Mouse (Mus musculus): ENCODE results near the gene Npepl1. TPM values are rescaled to one million over a fixed set of nuclear protein-coding genes. Genes with fewer than 3 reads are reported as not detected.

Gene Npepl1
- polyA plus RNA-seq, 1 experiment from 2014 or later = 52.3 TPM

GRCm38 (mm10) chr2:174095086-174095485, 15.1 kb upstream of the Npepl1 start:
- H3K27me3 ChIP-seq (ENCODE audit: control insufficient read depth, insufficient read depth, low read length) = no peaks in the 10 kb centered on the region
- WGBS = 96% methylated on average over 3 of the region's 3 CpGs
- H3K9me3 ChIP-seq (replicated peaks; ENCODE audit: control insufficient read depth, low read length) = no peaks in the 10 kb centered on the region
- no peak overlapping the region for H3K4me3 ChIP-seq (ENCODE audit: low read length)
- peaks cover 33% of the 10 kb centered on the region for H3K36me3 ChIP-seq (ENCODE audit: control insufficient read depth, insufficient read depth)
- no peak overlapping the region for H3K27ac ChIP-seq (ENCODE audit: low read length)
- no peak overlapping the region for H3K9ac ChIP-seq (ENCODE audit: low read length)
- H3K4me1 ChIP-seq (ENCODE audit: control insufficient read depth, insufficient read depth, low read length) = no peaks in the 10 kb centered on the region
- ATAC-seq (replicated peaks; ENCODE audit: extremely low read depth, insufficient read depth, low FRiP score) = no peak
- no peak overlapping the region for H3K4me2 ChIP-seq (ENCODE audit: low read depth, low read length)

DNA sequence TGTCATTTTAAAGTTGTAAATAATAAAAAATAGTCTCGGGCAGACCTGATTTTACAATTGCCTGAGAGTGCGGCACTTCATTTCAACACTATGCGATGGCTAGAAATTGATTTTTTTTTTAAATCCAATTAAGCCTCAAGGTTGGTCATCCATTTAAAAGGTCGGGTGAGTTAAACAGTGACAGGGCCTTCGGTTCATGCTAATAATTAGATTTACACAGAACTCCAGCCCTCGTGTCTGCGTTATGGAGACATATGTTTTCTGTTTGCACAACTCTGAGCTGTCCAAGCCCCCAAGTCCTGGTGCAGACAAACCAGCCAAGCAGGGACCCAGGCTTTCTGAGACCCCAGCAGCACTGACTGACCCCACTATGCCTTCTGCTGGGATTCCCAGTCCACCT, 7.8 kb upstream of the Npepl1 start:
- Histone ChIP-seq H3K9me3 (replicated peaks; ENCODE audit: control insufficient read depth, low read length) (no peaks in the 10 kb centered on the region), H3K36me3 (ENCODE audit: control insufficient read depth, insufficient read depth) (peaks cover 6% of the 10 kb centered on the region; the same call in 1 of the 2 replicates), H3K27me3 (ENCODE audit: control insufficient read depth, insufficient read depth, low read length) (no peaks in the 10 kb centered on the region), H3K4me2 (ENCODE audit: low read depth, low read length) (no peak overlapping the region), H3K27ac (ENCODE audit: low read length) (no peak overlapping the region), H3K4me3 (ENCODE audit: low read length) (no peak overlapping the region), H3K4me1 (ENCODE audit: control insufficient read depth, insufficient read depth, low read length) (no peaks in the 10 kb centered on the region), H3K9ac (ENCODE audit: low read length) (no peak overlapping the region)
- ATAC-seq (replicated peaks; ENCODE audit: extremely low read depth, insufficient read depth, low FRiP score) = no peak
- WGBS = 86% methylated on average over 7 of the region's 7 CpGs

DNA sequence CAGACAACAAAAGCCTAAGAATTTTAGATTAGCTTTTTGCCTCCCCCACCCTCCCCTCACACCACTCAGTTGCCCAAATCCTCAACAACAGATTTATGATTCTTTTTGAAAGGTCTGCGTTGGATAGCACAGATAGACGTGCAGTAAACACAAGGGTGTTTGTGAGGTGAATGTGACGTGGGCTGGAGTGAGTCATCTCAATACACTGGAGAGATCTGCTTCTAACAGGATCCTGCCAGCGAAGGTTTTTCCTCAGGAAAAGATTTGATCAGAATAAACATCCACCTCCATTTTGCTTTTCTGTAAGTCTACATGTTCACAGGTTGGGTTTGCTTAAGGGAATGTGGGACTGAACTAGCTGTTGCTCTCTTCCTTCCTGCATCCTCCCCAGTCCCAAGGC, 6.6 kb upstream of the Npepl1 start:
- H3K4me1 ChIP-seq (ENCODE audit: control insufficient read depth, insufficient read depth, low read length) = no peaks in the 10 kb centered on the region
- no peak overlapping the region for H3K4me2 ChIP-seq (ENCODE audit: low read depth, low read length)
- no peak overlapping the region for H3K9ac ChIP-seq (ENCODE audit: low read length)
- no peak overlapping the region for H3K4me3 ChIP-seq (ENCODE audit: low read length)
- H3K9me3 ChIP-seq (replicated peaks; ENCODE audit: control insufficient read depth, low read length) = no peaks in the 10 kb centered on the region
- H3K36me3 ChIP-seq (ENCODE audit: control insufficient read depth, insufficient read depth) = peaks cover 4% of the 10 kb centered on the region; the same call in 1 of the 2 replicates
- no peak overlapping the region for H3K27ac ChIP-seq (ENCODE audit: low read length)
- ATAC-seq (replicated peaks; ENCODE audit: extremely low read depth, insufficient read depth, low FRiP score) = no peak
- WGBS = 70% methylated on average over 4 of the region's 4 CpGs
- no peaks in the 10 kb centered on the region for H3K27me3 ChIP-seq (ENCODE audit: control insufficient read depth, insufficient read depth, low read length)

GRCm38 (mm10) chr2:174107375-174107774, 2.8 kb upstream of the Npepl1 start:
- Histone ChIP-seq H3K4me3 (ENCODE audit: low read length) (no peak overlapping the region), H3K36me3 (ENCODE audit: control insufficient read depth, insufficient read depth) (no peaks in the 10 kb centered on the region), H3K4me2 (ENCODE audit: low read depth, low read length) (no peak overlapping the region), H3K9me3 (replicated peaks; ENCODE audit: control insufficient read depth, low read length) (no peaks in the 10 kb centered on the region), H3K27me3 (ENCODE audit: control insufficient read depth, insufficient read depth, low read length) (no peaks in the 10 kb centered on the region), H3K9ac (ENCODE audit: low read length) (no peak overlapping the region), H3K4me1 (ENCODE audit: control insufficient read depth, insufficient read depth, low read length) (peaks cover 6% of the 10 kb centered on the region), H3K27ac (ENCODE audit: low read length) (no peak overlapping the region)
- WGBS = 82% methylated on average over 3 of the region's 3 CpGs
- ATAC-seq (replicated peaks; ENCODE audit: extremely low read depth, insufficient read depth, low FRiP score) = no peak

DNA sequence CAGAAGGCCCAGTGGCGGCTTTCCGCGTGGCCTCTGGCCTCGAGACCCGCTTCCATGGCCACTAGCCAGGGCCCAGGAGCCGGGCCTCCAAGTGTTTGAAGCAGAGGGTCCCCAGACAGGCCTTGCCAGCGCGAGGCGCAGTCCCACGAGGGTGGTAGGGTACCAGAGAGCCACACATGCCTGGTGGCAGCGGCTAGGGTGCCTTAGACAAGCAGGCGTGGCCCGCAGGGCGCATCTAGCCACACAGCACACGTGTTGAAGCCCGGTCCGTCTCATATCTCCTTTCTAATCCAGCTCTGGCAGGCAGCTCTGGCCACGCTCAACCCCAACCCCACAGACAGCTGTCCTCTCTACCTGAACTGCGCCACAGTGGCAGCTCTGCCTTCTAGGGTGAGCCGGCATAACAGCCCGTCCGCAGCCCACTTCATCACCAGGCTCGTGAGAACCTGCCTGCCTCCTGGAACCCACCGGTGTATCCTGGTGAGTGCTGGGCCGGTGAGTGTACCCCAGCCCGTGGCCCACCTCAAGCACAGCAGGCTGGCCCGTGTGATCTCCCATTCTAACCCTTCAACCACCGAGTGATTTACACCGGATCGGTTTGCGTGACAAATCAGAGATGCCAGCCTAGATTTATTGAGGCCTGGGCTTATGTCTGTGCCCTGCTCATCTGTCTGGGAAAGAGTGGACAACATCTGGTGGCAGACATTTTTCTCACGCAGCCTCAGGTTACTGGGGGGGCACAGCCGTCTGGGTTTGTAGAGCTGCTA, 817 bp downstream of the Npepl1 start:
- H3K27ac ChIP-seq (ENCODE audit: low read length) = peak overlapping the region; percentile 25
- ATAC-seq (replicated peaks; ENCODE audit: extremely low read depth, insufficient read depth, low FRiP score) = peak; percentile 16
- H3K9ac ChIP-seq (ENCODE audit: low read length) = peak overlapping the region; percentile 92
- no peaks in the 10 kb centered on the region for H3K27me3 ChIP-seq (ENCODE audit: control insufficient read depth, insufficient read depth, low read length)
- no peaks in the 10 kb centered on the region for H3K9me3 ChIP-seq (replicated peaks; ENCODE audit: control insufficient read depth, low read length)
- H3K4me2 ChIP-seq (ENCODE audit: low read depth, low read length) = peak overlapping the region; percentile 70
- H3K4me3 ChIP-seq (ENCODE audit: low read length) = peak overlapping the region; percentile 74
- H3K36me3 ChIP-seq (ENCODE audit: control insufficient read depth, insufficient read depth) = peaks cover 17% of the 10 kb centered on the region
- H3K4me1 ChIP-seq (ENCODE audit: control insufficient read depth, insufficient read depth, low read length) = peaks cover 6% of the 10 kb centered on the region
- WGBS = 43% methylated on average over 33 of the region's 33 CpGs

GRCm38 (mm10) chr2:174112931-174113330, 2.8 kb downstream of the Npepl1 start:
- Histone ChIP-seq H3K4me3 (ENCODE audit: low read length) (no peak overlapping the region), H3K4me2 (ENCODE audit: low read depth, low read length) (no peak overlapping the region), H3K27ac (ENCODE audit: low read length) (no peak overlapping the region), H3K36me3 (ENCODE audit: control insufficient read depth, insufficient read depth) (peaks cover 18% of the 10 kb centered on the region), H3K9me3 (replicated peaks; ENCODE audit: control insufficient read depth, low read length) (no peaks in the 10 kb centered on the region), H3K4me1 (ENCODE audit: control insufficient read depth, insufficient read depth, low read length) (peaks cover 11% of the 10 kb centered on the region), H3K9ac (ENCODE audit: low read length) (no peak overlapping the region), H3K27me3 (ENCODE audit: control insufficient read depth, insufficient read depth, low read length) (no peaks in the 10 kb centered on the region)
- 51% methylated on average over 18 of the region's 18 CpGs for WGBS
- ATAC-seq (replicated peaks; ENCODE audit: extremely low read depth, insufficient read depth, low FRiP score) = no peak

DNA sequence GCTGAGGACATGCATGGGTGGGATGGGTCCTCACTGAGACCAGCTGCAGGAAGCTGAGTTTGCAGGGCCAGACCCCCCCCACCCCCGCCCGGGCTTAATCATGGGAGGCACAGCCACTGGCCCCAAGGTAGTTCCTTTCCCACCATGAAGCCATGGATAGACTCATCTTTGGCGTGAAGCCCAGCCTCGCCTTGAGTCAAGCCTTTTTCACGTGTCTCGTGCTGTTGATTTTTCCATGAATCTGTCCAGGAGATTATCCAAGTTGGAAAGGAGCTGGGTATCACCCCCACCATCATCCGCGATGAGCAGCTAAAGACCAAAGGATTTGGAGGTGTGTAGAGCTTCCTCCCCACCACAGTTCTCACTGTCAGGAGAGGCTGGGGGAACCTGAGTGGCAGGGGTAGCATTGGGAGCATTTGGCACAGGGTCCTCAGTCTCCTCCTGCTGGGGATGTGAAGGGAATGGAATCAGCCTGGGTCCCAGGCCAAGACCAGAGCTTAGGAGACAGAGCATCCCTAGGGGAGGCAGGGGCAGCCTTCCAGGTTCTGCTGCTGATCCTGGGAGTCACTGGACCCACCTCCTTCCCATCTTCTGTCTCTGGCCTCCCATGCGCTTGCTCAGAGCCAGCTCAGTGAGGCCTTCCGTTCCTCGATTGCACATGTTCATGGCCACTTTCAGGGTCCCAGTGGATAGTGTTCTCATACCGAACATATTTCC, 4.2 kb downstream of the Npepl1 start:
- Histone ChIP-seq H3K9ac (ENCODE audit: low read length) (no peak overlapping the region), H3K27me3 (ENCODE audit: control insufficient read depth, insufficient read depth, low read length) (no peaks in the 10 kb centered on the region), H3K4me3 (ENCODE audit: low read length) (no peak overlapping the region), H3K4me1 (ENCODE audit: control insufficient read depth, insufficient read depth, low read length) (peaks cover 11% of the 10 kb centered on the region), H3K36me3 (ENCODE audit: control insufficient read depth, insufficient read depth) (peaks cover 27% of the 10 kb centered on the region), H3K27ac (ENCODE audit: low read length) (no peak overlapping the region), H3K4me2 (ENCODE audit: low read depth, low read length) (no peak overlapping the region), H3K9me3 (replicated peaks; ENCODE audit: control insufficient read depth, low read length) (no peaks in the 10 kb centered on the region)
- no peak for ATAC-seq (replicated peaks; ENCODE audit: extremely low read depth, insufficient read depth, low FRiP score)
- WGBS = 85% methylated on average over 12 of the region's 12 CpGs

DNA sequence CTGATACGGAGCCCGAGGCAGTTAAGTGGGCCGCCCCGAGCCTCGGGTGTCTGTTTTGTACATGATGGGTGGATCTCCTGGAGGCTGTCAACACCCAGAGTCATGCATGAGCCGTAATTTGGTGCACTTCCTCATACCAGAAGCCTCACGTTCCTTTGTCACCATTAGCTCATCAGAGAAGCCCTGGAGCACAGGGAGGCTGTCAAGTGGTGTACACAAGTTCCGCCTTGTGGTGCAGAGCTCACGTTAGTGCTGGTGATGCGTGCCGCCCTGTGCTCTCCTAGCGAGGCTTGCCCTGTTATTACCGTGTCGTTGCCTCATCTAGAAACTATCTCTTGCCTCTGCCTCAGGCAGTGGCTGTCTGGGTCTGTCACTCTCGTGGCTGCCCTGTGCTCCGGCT, 6.8 kb downstream of the Npepl1 start:
- no peak overlapping the region for H3K4me3 ChIP-seq (ENCODE audit: low read length)
- H3K4me2 ChIP-seq (ENCODE audit: low read depth, low read length) = peak overlapping the region; percentile 25
- peaks cover 50% of the 10 kb centered on the region for H3K36me3 ChIP-seq (ENCODE audit: control insufficient read depth, insufficient read depth)
- 46% methylated on average over 16 of the region's 16 CpGs for WGBS
- H3K9me3 ChIP-seq (replicated peaks; ENCODE audit: control insufficient read depth, low read length) = no peaks in the 10 kb centered on the region
- H3K27ac ChIP-seq (ENCODE audit: low read length) = peak overlapping the region; percentile 48
- H3K27me3 ChIP-seq (ENCODE audit: control insufficient read depth, insufficient read depth, low read length) = no peaks in the 10 kb centered on the region
- H3K4me1 ChIP-seq (ENCODE audit: control insufficient read depth, insufficient read depth, low read length) = peaks cover 4% of the 10 kb centered on the region; the same call in 1 of the 2 replicates
- H3K9ac ChIP-seq (ENCODE audit: low read length) = no peak overlapping the region
- peak; percentile 82 for ATAC-seq (replicated peaks; ENCODE audit: extremely low read depth, insufficient read depth, low FRiP score)

GRCm38 (mm10) chr2:174118141-174118540, 8.0 kb downstream of the Npepl1 start:
- Histone ChIP-seq H3K4me3 (ENCODE audit: low read length) (no peak overlapping the region), H3K36me3 (ENCODE audit: control insufficient read depth, insufficient read depth) (peaks cover 60% of the 10 kb centered on the region), H3K9me3 (replicated peaks; ENCODE audit: control insufficient read depth, low read length) (no peaks in the 10 kb centered on the region), H3K27ac (ENCODE audit: low read length) (no peak overlapping the region), H3K9ac (ENCODE audit: low read length) (no peak overlapping the region), H3K4me1 (ENCODE audit: control insufficient read depth, insufficient read depth, low read length) (peaks cover 4% of the 10 kb centered on the region; the same call in 1 of the 2 replicates), H3K4me2 (ENCODE audit: low read depth, low read length) (no peak overlapping the region), H3K27me3 (ENCODE audit: control insufficient read depth, insufficient read depth, low read length) (no peaks in the 10 kb centered on the region)
- WGBS = 73% methylated on average over 11 of the region's 11 CpGs
- no peak for ATAC-seq (replicated peaks; ENCODE audit: extremely low read depth, insufficient read depth, low FRiP score)
